Mouse (Mus musculus) heart, embryonic 12.5 days (tissue): ENCODE data around the gene Galnt17. TPM values are rescaled to one million over a fixed set of nuclear protein-coding genes. Genes with fewer than 3 reads are reported as not detected.

ENCODE experiments used
- ATAC-seq: fragments of 200-750 bp; cut with Nextera tagmentation; 2 replicates; pipeline ENCODE4 v1.8.0; 2017; ENCODE audit warnings: moderate TSS enrichment, moderate library complexity; ENCODE audit not compliant: insufficient number of reproducible peaks, low FRiP score
- H3K27ac ChIP-seq: fragments of 300-500 bp; sonication (generic); 2 replicates; pipeline ENCODE4 v1.5.1; 2016; ENCODE audit warnings: mild to moderate bottlenecking, moderate library complexity; ENCODE audit not compliant: poor library complexity, severe bottlenecking
- H3K27me3 ChIP-seq: fragments of 300-500 bp; sonication (generic); replicated peaks from 2 replicates; pipeline ENCODE4 v1.6.1; 2016; ENCODE audit warnings: mild to moderate bottlenecking, moderate library complexity
- H3K36me3 ChIP-seq: fragments of 300-500 bp; sonication (generic); 2 replicates; pipeline ENCODE4 v1.6.1; 2016; ENCODE audit warnings: mild to moderate bottlenecking, moderate library complexity
- H3K4me1 ChIP-seq: fragments of 300-500 bp; sonication (generic); replicated peaks from 2 replicates; pipeline ENCODE4 v1.6.1; 2016; ENCODE audit warnings: mild to moderate bottlenecking
- H3K4me2 ChIP-seq: fragments of 300-500 bp; sonication (generic); 2 replicates; pipeline ENCODE4 v1.6.1; 2016; ENCODE audit warnings: mild to moderate bottlenecking, moderate library complexity
- H3K4me3 ChIP-seq: fragments of 300-500 bp; sonication (generic); 2 replicates; pipeline ENCODE4 v1.5.1; 2016; ENCODE audit warnings: mild to moderate bottlenecking
- H3K9ac ChIP-seq: fragments of 300-500 bp; sonication (generic); 2 replicates; pipeline ENCODE4 v1.6.1; 2016; ENCODE audit warnings: mild to moderate bottlenecking, moderate library complexity
- H3K9me3 ChIP-seq: fragments of 300-500 bp; sonication (generic); replicated peaks from 2 replicates; pipeline ENCODE4 v1.6.1; 2016; ENCODE audit warnings: mild to moderate bottlenecking, moderate library complexity
- WGBS: fragments of 180-500 bp; shearing (Covaris S2); methylation state at CpG from one replicate; pipeline ENCODE4 v1.1.7; 2016; 5-methylcytosine and 5-hydroxymethylcytosine counted together
- polyA plus RNA-seq: library from polyadenylated mRNA; unstranded; fragments of >200 nt; fragmentation: Nextera tagmentation; extraction: Ambion mirVana; gene quantifications from 2 replicates; pipeline ENCODE4 v1.2.1, GENCODE M21; 2016

Gene Galnt17
- polyA plus RNA-seq, 1 experiment from 2014 or later, result 0.86 TPM

- Histone ChIP-seq H3K4me2 (no peak overlapping the region), H3K36me3 (no peaks in the 10 kb centered on the region), H3K27me3 (no peaks in the 10 kb centered on the region), H3K9me3 (0 out of 2 replicates have a peak, but pooled peaks cover 4% of the 10 kb centered on the region), H3K27ac (no peak overlapping the region), H3K9ac (no peak overlapping the region), H3K4me3 (no peak overlapping the region), H3K4me1 (peaks cover 14% of the 10 kb centered on the region)
- ATAC-seq, result no peak
- WGBS, result 42% methylated on average over 8 of the region's 8 CpGs
Measured at GRCm38 (mm10) chr5:131120296-131120840, 187.9 kb downstream of the Galnt17 start.

DNA sequence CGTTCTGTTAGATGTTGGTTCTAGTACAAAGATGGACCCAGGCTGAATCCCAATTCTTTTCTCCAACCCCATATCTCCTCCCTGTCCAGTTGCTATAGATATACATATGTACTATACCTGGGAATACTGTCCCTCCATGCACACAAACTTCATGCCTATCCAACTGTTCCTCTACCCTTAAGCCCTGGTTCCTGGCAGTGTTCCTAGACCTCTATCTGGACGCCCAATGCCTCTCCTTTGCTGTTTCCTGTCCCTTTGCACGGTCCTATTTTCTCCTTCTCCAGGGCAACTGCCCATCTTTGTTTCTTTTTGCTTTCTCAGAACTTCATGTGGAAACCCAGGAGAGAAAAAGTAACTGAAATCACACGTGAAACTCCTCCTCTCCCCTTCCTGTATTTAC lies 188.4 kb downstream of the Galnt17 start:
- Histone ChIP-seq H3K4me1 (peaks cover 14% of the 10 kb centered on the region), H3K27ac (no peak overlapping the region), H3K36me3 (no peaks in the 10 kb centered on the region), H3K9ac (no peak overlapping the region), H3K9me3 (0 out of 2 replicates have a peak, but pooled peaks cover 4% of the 10 kb centered on the region), H3K4me3 (no peak overlapping the region), H3K27me3 (no peaks in the 10 kb centered on the region), H3K4me2 (no peak overlapping the region)
- no peak for ATAC-seq
- WGBS, result 29% methylated on average over 4 of the region's 4 CpGs

DNA sequence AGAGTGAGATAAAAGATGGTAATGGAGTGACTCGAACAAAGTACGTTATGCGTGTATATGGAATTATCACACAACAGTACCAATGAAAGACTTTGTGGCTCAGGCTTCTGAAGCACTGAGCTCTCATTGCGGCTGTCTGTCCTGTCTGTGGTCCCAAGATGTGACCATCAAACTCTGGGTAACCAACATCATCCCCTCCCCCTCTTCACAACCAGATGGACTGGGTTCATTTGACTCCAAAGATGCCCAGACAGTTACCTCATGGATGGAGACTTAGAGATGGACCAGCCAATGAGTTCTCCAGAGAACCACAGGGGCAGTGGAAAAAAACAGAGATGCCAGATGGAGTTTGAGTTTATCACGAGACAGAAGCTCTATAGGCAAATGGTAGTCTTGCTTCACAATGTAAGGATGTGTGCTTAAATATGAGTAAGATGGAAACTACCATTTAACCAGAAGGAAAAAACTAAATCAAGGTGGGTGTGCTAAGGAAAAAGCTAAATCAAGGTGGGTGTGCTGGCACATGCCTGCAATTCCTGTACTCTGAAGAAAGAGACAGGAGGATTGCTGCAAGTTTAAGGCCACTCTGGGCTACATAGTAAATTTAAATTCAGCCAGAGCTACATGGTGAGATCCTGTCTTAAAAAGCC lies 190.8 kb downstream of the Galnt17 start:
- no peak overlapping the region for H3K4me2 ChIP-seq
- no peak overlapping the region for H3K27ac ChIP-seq
- 0 out of 2 replicates have a peak, but pooled peaks cover 4% of the 10 kb centered on the region for H3K9me3 ChIP-seq
- no peaks in the 10 kb centered on the region for H3K36me3 ChIP-seq
- ATAC-seq, result no peak
- H3K9ac ChIP-seq, result no peak overlapping the region
- H3K27me3 ChIP-seq, result no peaks in the 10 kb centered on the region
- 81% methylated on average over 5 of the region's 5 CpGs for WGBS
- H3K4me3 ChIP-seq, result no peak overlapping the region
- H3K4me1 ChIP-seq, result peaks cover 14% of the 10 kb centered on the region

GRCm38 (mm10) chr5:131113850-131114470 lies 194.3 kb downstream of the Galnt17 start:
- no peaks in the 10 kb centered on the region for H3K36me3 ChIP-seq
- H3K27me3 ChIP-seq, result no peaks in the 10 kb centered on the region
- no peak for ATAC-seq
- WGBS, result 82% methylated on average over 5 of the region's 5 CpGs
- peaks cover 9% of the 10 kb centered on the region; the same call in 1 of the 2 replicates for H3K9me3 ChIP-seq
- H3K27ac ChIP-seq, result no peak overlapping the region
- no peak overlapping the region for H3K4me3 ChIP-seq
- no peak overlapping the region for H3K9ac ChIP-seq
- H3K4me1 ChIP-seq, result no peaks in the 10 kb centered on the region
- no peak overlapping the region for H3K4me2 ChIP-seq

DNA sequence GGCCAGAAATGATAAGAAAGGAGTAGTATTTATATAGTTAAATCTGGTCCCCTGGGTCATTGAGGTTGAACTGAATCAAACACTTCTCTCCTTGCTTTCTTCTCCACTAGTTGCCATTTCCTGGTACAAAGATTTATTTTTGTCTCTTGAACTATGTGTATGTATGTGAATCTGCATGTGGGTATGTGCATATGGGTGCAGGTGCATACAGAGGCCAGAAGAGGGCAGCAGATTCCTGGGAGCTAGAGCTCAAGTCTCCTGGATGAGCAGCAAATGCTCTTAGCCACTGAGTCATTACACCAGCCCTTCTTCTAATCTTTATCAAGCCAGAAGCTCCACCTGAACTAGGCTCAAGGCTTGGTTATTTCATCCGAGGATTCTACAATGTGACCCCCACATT lies 201.1 kb downstream of the Galnt17 start:
- no peaks in the 10 kb centered on the region for H3K27me3 ChIP-seq
- no peaks in the 10 kb centered on the region for H3K4me1 ChIP-seq
- H3K9me3 ChIP-seq, result peaks cover 15% of the 10 kb centered on the region
- H3K27ac ChIP-seq, result no peak overlapping the region
- WGBS, result 85% methylated on average over 1 of the region's 1 CpGs
- H3K36me3 ChIP-seq, result no peaks in the 10 kb centered on the region
- ATAC-seq, result no peak
- H3K4me2 ChIP-seq, result no peak overlapping the region
- H3K4me3 ChIP-seq, result no peak overlapping the region
- no peak overlapping the region for H3K9ac ChIP-seq

DNA sequence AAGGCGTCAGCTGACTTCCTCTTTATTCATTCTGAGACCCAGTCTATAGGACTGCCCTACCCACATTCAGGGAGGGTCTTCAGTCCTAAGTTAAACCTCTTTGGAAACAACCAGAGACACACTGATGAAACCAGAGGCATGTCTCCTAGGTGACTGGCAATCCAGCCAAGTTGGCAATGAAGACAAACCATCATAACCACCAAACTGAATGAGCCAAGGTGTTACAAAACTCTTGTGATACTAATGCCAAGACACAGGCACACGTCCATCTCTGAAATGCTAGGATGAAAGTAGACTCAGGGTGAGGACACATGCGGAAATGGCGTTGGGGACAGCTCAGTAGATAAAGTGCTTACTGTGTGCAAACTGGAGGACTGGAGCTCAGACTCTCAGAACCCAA lies 211.5 kb downstream of the Galnt17 start:
- H3K9ac ChIP-seq, result no peak overlapping the region
- H3K36me3 ChIP-seq, result no peaks in the 10 kb centered on the region
- H3K4me2 ChIP-seq, result no peak overlapping the region
- no peak for ATAC-seq
- H3K27me3 ChIP-seq, result no peaks in the 10 kb centered on the region
- H3K27ac ChIP-seq, result no peak overlapping the region
- no peak overlapping the region for H3K4me3 ChIP-seq
- H3K4me1 ChIP-seq, result no peaks in the 10 kb centered on the region
- 85% methylated on average over 4 of the region's 4 CpGs for WGBS
- H3K9me3 ChIP-seq, result peaks cover 8% of the 10 kb centered on the region; the same call in 1 of the 2 replicates

GRCm38 (mm10) chr5:131095635-131096034 lies 212.7 kb downstream of the Galnt17 start:
- Histone ChIP-seq H3K9me3 (peaks cover 8% of the 10 kb centered on the region; the same call in 1 of the 2 replicates), H3K27ac (no peak overlapping the region), H3K9ac (no peak overlapping the region), H3K36me3 (no peaks in the 10 kb centered on the region), H3K27me3 (no peaks in the 10 kb centered on the region), H3K4me3 (no peak overlapping the region), H3K4me1 (no peaks in the 10 kb centered on the region), H3K4me2 (no peak overlapping the region)
- 90% methylated on average over 1 of the region's 1 CpGs for WGBS
- no peak for ATAC-seq

DNA sequence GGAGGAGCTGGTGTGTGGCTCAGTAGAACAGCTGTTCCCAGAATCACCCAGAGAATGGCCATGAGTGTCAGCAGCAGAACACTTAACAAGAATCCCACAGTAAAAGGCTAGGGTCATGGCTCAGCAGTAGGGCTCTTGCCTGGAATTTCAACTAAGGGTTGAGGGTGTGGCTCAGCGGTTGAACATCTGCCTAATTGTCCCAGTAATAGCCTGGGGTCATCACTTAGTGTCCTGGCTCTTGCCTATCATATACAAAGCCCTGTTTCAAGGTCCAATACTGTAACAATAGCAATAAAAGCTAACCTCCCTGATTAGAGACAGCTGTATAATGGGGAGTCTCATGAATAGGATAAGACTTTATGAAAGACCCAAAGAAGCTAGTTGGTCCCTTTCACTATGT lies 213.5 kb downstream of the Galnt17 start:
- Histone ChIP-seq H3K4me2 (no peak overlapping the region), H3K9me3 (peaks cover 8% of the 10 kb centered on the region; the same call in 1 of the 2 replicates), H3K4me3 (no peak overlapping the region), H3K27me3 (no peaks in the 10 kb centered on the region), H3K9ac (no peak overlapping the region), H3K36me3 (no peaks in the 10 kb centered on the region), H3K4me1 (no peaks in the 10 kb centered on the region), H3K27ac (no peak overlapping the region)
- ATAC-seq, result no peak
- WGBS, result 85% methylated on average over 1 of the region's 1 CpGs

GRCm38 (mm10) chr5:131094138-131094537 lies 214.2 kb downstream of the Galnt17 start:
- no peak overlapping the region for H3K4me3 ChIP-seq
- peaks cover 8% of the 10 kb centered on the region; the same call in 1 of the 2 replicates for H3K9me3 ChIP-seq
- no peaks in the 10 kb centered on the region for H3K36me3 ChIP-seq
- no peak overlapping the region for H3K4me2 ChIP-seq
- no peak overlapping the region for H3K27ac ChIP-seq
- ATAC-seq, result no peak
- H3K4me1 ChIP-seq, result no peaks in the 10 kb centered on the region
- H3K27me3 ChIP-seq, result no peaks in the 10 kb centered on the region
- H3K9ac ChIP-seq, result no peak overlapping the region
- 79% methylated on average over 6 of the region's 6 CpGs for WGBS

- Histone ChIP-seq H3K4me2 (no peak overlapping the region), H3K9me3 (0 out of 2 replicates have a peak, but pooled peaks cover 8% of the 10 kb centered on the region), H3K27me3 (no peaks in the 10 kb centered on the region), H3K4me1 (no peaks in the 10 kb centered on the region), H3K9ac (no peak overlapping the region), H3K27ac (no peak overlapping the region), H3K36me3 (no peaks in the 10 kb centered on the region), H3K4me3 (no peak overlapping the region)
- WGBS, result 57% methylated on average over 8 of the region's 8 CpGs
- no peak for ATAC-seq
Measured at GRCm38 (mm10) chr5:131089876-131090275, 218.4 kb downstream of the Galnt17 start.

DNA sequence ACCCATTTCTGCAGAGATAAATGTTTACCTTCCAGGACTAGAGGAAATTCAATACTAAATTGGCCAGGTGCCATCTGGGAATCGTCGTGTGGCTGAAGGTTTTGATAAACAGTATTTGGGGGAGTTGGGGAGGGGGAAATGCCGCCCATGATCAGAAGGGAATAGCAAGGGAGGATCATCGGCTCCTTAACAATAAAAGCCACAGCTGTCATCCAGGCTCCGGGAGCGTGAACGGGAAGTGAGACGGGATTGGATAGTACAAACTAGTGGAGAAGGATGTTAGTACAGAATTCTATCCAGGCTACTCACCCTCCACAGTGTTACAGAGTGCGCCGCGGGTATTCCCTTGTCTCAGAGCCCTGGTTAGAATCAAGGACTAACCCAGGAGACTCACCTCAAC lies 219.4 kb downstream of the Galnt17 start:
- ATAC-seq, result no peak
- Histone ChIP-seq H3K4me3 (no peak overlapping the region), H3K36me3 (no peaks in the 10 kb centered on the region), H3K4me1 (no peaks in the 10 kb centered on the region), H3K9me3 (0 out of 2 replicates have a peak, but pooled peaks cover 8% of the 10 kb centered on the region), H3K27me3 (no peaks in the 10 kb centered on the region), H3K27ac (no peak overlapping the region), H3K4me2 (no peak overlapping the region), H3K9ac (no peak overlapping the region)
- 60% methylated on average over 11 of the region's 11 CpGs for WGBS
